Mouse (Mus musculus) limb, embryonic 10.5 days (tissue): Measurements from ENCODE around the gene Exoc3l2. TPM values are rescaled to one million over a fixed set of nuclear protein-coding genes. Genes with fewer than 3 reads are reported as not detected.

Experiments
- DNase-seq: peaks from one replicate; pipeline ENCODE4 v3.0.0-alpha.2; 2017; ENCODE audit warnings: low spot score
- H3K27ac ChIP-seq: fragments of 300-500 bp; sonication (generic); 2 replicates; pipeline ENCODE4 v1.5.1; 2016; ENCODE audit warnings: mild to moderate bottlenecking
- H3K27me3 ChIP-seq: fragments of 300-500 bp; sonication (generic); 2 replicates; pipeline ENCODE4 v1.6.1; 2016; ENCODE audit warnings: low read depth, mild to moderate bottlenecking; ENCODE audit not compliant: poor library complexity, severe bottlenecking
- H3K36me3 ChIP-seq: fragments of 300-500 bp; sonication (generic); 2 replicates; pipeline ENCODE4 v1.6.1; 2016; ENCODE audit warnings: mild to moderate bottlenecking, moderate library complexity
- H3K4me1 ChIP-seq: fragments of 300-500 bp; sonication (generic); 2 replicates; pipeline ENCODE4 v1.6.1; 2016
- H3K4me3 ChIP-seq: fragments of 300-500 bp; sonication (generic); 2 replicates; pipeline ENCODE4 v1.5.1; 2016; ENCODE audit warnings: mild to moderate bottlenecking, moderate library complexity
- H3K9me3 ChIP-seq: fragments of 300-500 bp; sonication (generic); replicated peaks from 2 replicates; pipeline ENCODE4 v1.6.1; 2016; ENCODE audit warnings: mild to moderate bottlenecking
- WGBS: fragments of 180-500 bp; shearing (Covaris S2); methylation state at CpG from one replicate; pipeline ENCODE4 v1.1.7; 2016; 5-methylcytosine and 5-hydroxymethylcytosine counted together
- polyA plus RNA-seq: library from polyadenylated mRNA; unstranded; fragments of >200 nt; fragmentation: Nextera tagmentation; extraction: Ambion mirVana; gene quantifications from 2 replicates; pipeline ENCODE4 v1.2.1, GENCODE M21; 2016

The Exoc3l2 gene
- polyA plus RNA-seq, 1 experiment from 2014 or later, result 1.2 TPM

- DNase-seq, result peak; percentile 51
- H3K27ac ChIP-seq, result peak overlapping the region; percentile 53
Observed at GRCm38 (mm10) chr7:19523017-19523756, 60.1 kb downstream of the Exoc3l2 start.

GRCm38 (mm10) chr7:19523757-19524419, 60.8 kb downstream of the Exoc3l2 start:
- Histone ChIP-seq H3K27ac (peak overlapping the region; percentile 67), H3K36me3 (peaks cover 8% of the 10 kb centered on the region), H3K9me3 (no peaks in the 10 kb centered on the region), H3K4me3 (peak overlapping the region; percentile 59), H3K4me1 (peaks cover 32% of the 10 kb centered on the region), H3K27me3 (peaks cover 76% of the 10 kb centered on the region)
- DNase-seq, result peak; percentile 83
- WGBS, result 3% methylated on average over 64 of the region's 64 CpGs

More at GRCm38 (mm10) chr7:19523017-19523756, 60.1 kb downstream of the Exoc3l2 start:
- peaks cover 32% of the 10 kb centered on the region for H3K4me1 ChIP-seq
- H3K27me3 ChIP-seq, result peaks cover 83% of the 10 kb centered on the region
- peak overlapping the region; percentile 59 for H3K4me3 ChIP-seq
- peaks cover 1% of the 10 kb centered on the region; the same call in 1 of the 2 replicates for H3K36me3 ChIP-seq
- 14% methylated on average over 72 of the region's 72 CpGs for WGBS
- H3K9me3 ChIP-seq, result no peaks in the 10 kb centered on the region

- Histone ChIP-seq H3K4me3 (peak overlapping the region; percentile 59), H3K9me3 (no peaks in the 10 kb centered on the region), H3K4me1 (peaks cover 30% of the 10 kb centered on the region), H3K27ac (peak overlapping the region; percentile 67), H3K36me3 (peaks cover 15% of the 10 kb centered on the region), H3K27me3 (peaks cover 69% of the 10 kb centered on the region)
- no peak for DNase-seq
- 14% methylated on average over 24 of the region's 24 CpGs for WGBS
Observed at GRCm38 (mm10) chr7:19524420-19525104, 61.4 kb downstream of the Exoc3l2 start.

- Histone ChIP-seq H3K36me3 (peaks cover 20% of the 10 kb centered on the region), H3K9me3 (no peaks in the 10 kb centered on the region), H3K4me3 (0 out of 2 replicates have a peak overlapping the region, but pooled peaks have one; percentile 59), H3K4me1 (peaks cover 25% of the 10 kb centered on the region), H3K27me3 (peaks cover 64% of the 10 kb centered on the region), H3K27ac (no peak overlapping the region)
- no peak for DNase-seq
- 64% methylated on average over 2 of the region's 2 CpGs for WGBS
Observed at GRCm38 (mm10) chr7:19525105-19525481, 62.0 kb downstream of the Exoc3l2 start.

- DNase-seq, result no peak
- Histone ChIP-seq H3K27ac (no peak overlapping the region), H3K27me3 (peaks cover 4% of the 10 kb centered on the region), H3K9me3 (no peaks in the 10 kb centered on the region), H3K36me3 (peaks cover 78% of the 10 kb centered on the region), H3K4me3 (no peak overlapping the region; the same call in 1 of the 2 replicates), H3K4me1 (peaks cover 8% of the 10 kb centered on the region; the same call in 1 of the 2 replicates)
- WGBS, result 66% methylated on average over 10 of the region's 10 CpGs
Observed at GRCm38 (mm10) chr7:19531077-19531476, 67.9 kb downstream of the Exoc3l2 start.

GRCm38 (mm10) chr7:19532240-19532639, 69.1 kb downstream of the Exoc3l2 start:
- no peak for DNase-seq
- Histone ChIP-seq H3K4me1 (peaks cover 19% of the 10 kb centered on the region), H3K27ac (no peak overlapping the region), H3K4me3 (no peak overlapping the region), H3K36me3 (peaks cover 81% of the 10 kb centered on the region), H3K27me3 (no peaks in the 10 kb centered on the region), H3K9me3 (no peaks in the 10 kb centered on the region)
- 95% methylated on average over 14 of the region's 14 CpGs for WGBS

- WGBS, result 93% methylated on average over 10 of the region's 10 CpGs
- peaks cover 27% of the 10 kb centered on the region for H3K4me1 ChIP-seq
- DNase-seq, result no peak
- no peak overlapping the region for H3K4me3 ChIP-seq
- H3K27ac ChIP-seq, result no peak overlapping the region
- H3K9me3 ChIP-seq, result no peaks in the 10 kb centered on the region
- no peaks in the 10 kb centered on the region for H3K27me3 ChIP-seq
- H3K36me3 ChIP-seq, result peaks cover 64% of the 10 kb centered on the region
Observed at GRCm38 (mm10) chr7:19534676-19535075, 71.5 kb downstream of the Exoc3l2 start.

- Histone ChIP-seq H3K27me3 (no peaks in the 10 kb centered on the region), H3K9me3 (no peaks in the 10 kb centered on the region), H3K4me1 (peaks cover 37% of the 10 kb centered on the region), H3K36me3 (peaks cover 11% of the 10 kb centered on the region), H3K4me3 (no peak overlapping the region), H3K27ac (no peak overlapping the region)
- WGBS, result 97% methylated on average over 2 of the region's 2 CpGs
- DNase-seq, result no peak
Observed at GRCm38 (mm10) chr7:19540771-19541566, 77.8 kb downstream of the Exoc3l2 start.

GRCm38 (mm10) chr7:19541681-19542154, 78.6 kb downstream of the Exoc3l2 start:
- Histone ChIP-seq H3K4me3 (no peak overlapping the region), H3K36me3 (peaks cover 9% of the 10 kb centered on the region), H3K4me1 (peaks cover 33% of the 10 kb centered on the region), H3K27me3 (no peaks in the 10 kb centered on the region), H3K9me3 (no peaks in the 10 kb centered on the region), H3K27ac (no peak overlapping the region)
- WGBS, result 90% methylated on average over 7 of the region's 7 CpGs
- no peak for DNase-seq

GRCm38 (mm10) chr7:19542155-19542691, 79.1 kb downstream of the Exoc3l2 start:
- H3K4me1 ChIP-seq, result peaks cover 29% of the 10 kb centered on the region
- WGBS, result 82% methylated on average over 8 of the region's 8 CpGs
- H3K4me3 ChIP-seq, result no peak overlapping the region
- no peaks in the 10 kb centered on the region for H3K27me3 ChIP-seq
- peaks cover 9% of the 10 kb centered on the region for H3K36me3 ChIP-seq
- no peak overlapping the region for H3K27ac ChIP-seq
- DNase-seq, result no peak
- H3K9me3 ChIP-seq, result no peaks in the 10 kb centered on the region

- H3K27me3 ChIP-seq, result no peaks in the 10 kb centered on the region
- peaks cover 21% of the 10 kb centered on the region for H3K4me1 ChIP-seq
- H3K9me3 ChIP-seq, result no peaks in the 10 kb centered on the region
- 58% methylated on average over 6 of the region's 6 CpGs for WGBS
- no peak overlapping the region for H3K4me3 ChIP-seq
- no peak for DNase-seq
- no peak overlapping the region for H3K27ac ChIP-seq
- peaks cover 9% of the 10 kb centered on the region for H3K36me3 ChIP-seq
Observed at GRCm38 (mm10) chr7:19543584-19543983, 80.5 kb downstream of the Exoc3l2 start.

- H3K4me3 ChIP-seq, result no peak overlapping the region
- DNase-seq, result no peak
- peaks cover 21% of the 10 kb centered on the region for H3K4me1 ChIP-seq
- H3K36me3 ChIP-seq, result peaks cover 16% of the 10 kb centered on the region
- no peaks in the 10 kb centered on the region for H3K27me3 ChIP-seq
- H3K9me3 ChIP-seq, result no peaks in the 10 kb centered on the region
- H3K27ac ChIP-seq, result no peak overlapping the region
- WGBS, result 89% methylated on average over 3 of the region's 3 CpGs
Observed at GRCm38 (mm10) chr7:19546007-19546406, 82.9 kb downstream of the Exoc3l2 start.
